8 mouse cellular contexts compared by ENCODE assay signal in the genomic region with DNA sequence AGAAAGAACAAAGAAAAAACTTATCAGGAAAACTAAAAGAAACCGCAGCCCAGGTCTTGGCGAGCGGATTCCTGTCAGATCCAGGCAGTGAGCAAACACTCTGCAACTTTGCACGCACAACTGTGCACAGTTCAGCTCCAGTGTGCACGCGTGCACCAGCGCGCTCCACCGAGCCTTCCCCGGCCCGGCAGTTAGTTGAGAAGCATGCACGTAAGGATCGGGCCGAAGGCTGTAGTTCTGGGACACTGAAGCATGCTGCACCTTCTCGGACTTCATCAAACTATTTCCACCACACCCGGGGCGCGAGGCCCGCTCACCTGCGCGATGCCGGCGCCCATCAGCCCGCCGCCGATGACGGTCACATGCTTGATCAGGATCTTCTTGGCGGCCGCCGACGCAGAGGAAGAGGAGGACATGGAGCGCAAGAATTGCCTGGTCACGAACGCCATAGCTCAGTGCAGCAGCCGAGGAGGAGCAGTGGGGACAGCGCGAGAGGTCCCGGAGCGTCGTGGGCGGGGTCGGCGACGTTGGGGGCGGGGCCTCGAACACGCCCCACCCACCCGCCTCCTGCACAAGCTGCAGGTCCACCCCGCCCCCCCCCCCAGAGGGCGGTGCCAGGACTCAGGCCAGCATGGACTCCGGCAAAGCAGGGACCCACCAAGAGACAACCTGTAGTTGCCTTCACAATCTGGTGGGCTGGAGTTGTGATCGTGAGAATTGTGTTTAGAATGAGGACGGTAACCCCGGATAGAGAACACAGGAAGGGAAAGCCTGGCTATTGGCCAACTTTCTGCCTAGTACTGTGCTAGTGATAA. TPM values are rescaled to one million over a fixed set of nuclear protein-coding genes. Genes with fewer than 3 reads are reported as not detected.
A peak's percentile ranks its signal among the peaks of the same experiment; 100 is the strongest.
DNase-seq lines count a peak whose midpoint lies in the region; ATAC-seq lines count a peak whose summit lies in the region.

TSS of gene Hadh (minus strand) at position 543 of the 815 bp plus-strand sequence.

- H3K79me2 ChIP-seq in macrophage (ENCODE audit: inconsistent target), result no peaks in the 10 kb centered on the region

- peak within 1 kb of the TSS; percentile 57 for H3K4me3 ChIP-seq in hindbrain, embryonic 16.5 days (ENCODE audit: low read length)
- H3K4me3 ChIP-seq in macrophage (ENCODE audit: inconsistent target), result peak within 1 kb of the TSS; percentile 67

- peak; percentile 96 for ATAC-seq in hindbrain, embryonic 16.5 days

- H3K27ac ChIP-seq in hindbrain, embryonic 16.5 days (ENCODE audit: low read depth, low read length), result peak within 1 kb of the TSS; percentile 37; the same call in 1 of the 2 replicates
- 0 out of 2 replicates have a peak within 1 kb of the TSS, but pooled peaks have one; percentile 7 for H3K27ac ChIP-seq in macrophage

- under 1% methylated on average over 53 of the region's 54 CpGs for WGBS in hindbrain, embryonic 16.5 days
- WGBS in macrophage (ENCODE audit: missing documents), result under 1% methylated on average over 53 of the region's 54 CpGs

- peaks cover 10% of the 10 kb centered on the region for H3K4me1 ChIP-seq in hindbrain, embryonic 16.5 days (ENCODE audit: control insufficient read depth, insufficient read depth, low read depth, low read length)

- H3K9ac ChIP-seq in hindbrain, embryonic 16.5 days (ENCODE audit: low read depth, low read length), result peak within 1 kb of the TSS; percentile 56

- H3K27me3 ChIP-seq in hindbrain, embryonic 16.5 days (replicated peaks; ENCODE audit: control insufficient read depth, insufficient read depth, low read length), result no peaks in the 10 kb centered on the region

- no peaks in the 10 kb centered on the region for H3K36me3 ChIP-seq in hindbrain, embryonic 16.5 days (ENCODE audit: control insufficient read depth, insufficient read depth, low read length)
- no peaks in the 10 kb centered on the region for H3K36me3 ChIP-seq in macrophage (ENCODE audit: inconsistent target)

- no peaks in the 10 kb centered on the region for H3K9me3 ChIP-seq in hindbrain, embryonic 16.5 days (ENCODE audit: control insufficient read depth, low read length)

- H3K4me2 ChIP-seq in hindbrain, embryonic 16.5 days (ENCODE audit: low read length), result peak within 1 kb of the TSS; percentile 87

- DNase-seq in T-cell, adult 2 months (ENCODE audit: low spot score), result peak; percentile 81
- DNase-seq in cerebellum, postnatal 36 days, result peak; percentile 68 to 76
- peak; percentile 80 for DNase-seq in gastrocnemius, adult 18-20 months (ENCODE audit: low spot score)
- DNase-seq in left cerebral cortex, adult 18-20 months (ENCODE audit: low spot score in 2 of 2), result peak; percentile 72 to 78
- peak; percentile 76 for DNase-seq in right cerebral cortex, adult 18-20 months
- peak; percentile 40 for DNase-seq in urinary bladder, postnatal 10 days (ENCODE audit: low spot score)

RNA-seq across cellular contexts. Expression of gene Hadh, which starts in this region (rescaled TPM):
- 100 to 1,000 TPM; 157 to 189 TPM for total RNA-seq in gastrocnemius, adult 18-20 months (2021)
- polyA plus RNA-seq in hindbrain, embryonic 16.5 days (2015; fragmentation: Nextera tagmentation; extraction: Ambion mirVana), result 26.1 and 31.1 TPM in 2 replicates
- 10 to 100 TPM; 18.7 to 20.3 TPM for total RNA-seq in left cerebral cortex, adult 18-20 months (2021)
- total RNA-seq in macrophage (2018; cell fraction: chromatin; rRNA removed), result 10 to 100 TPM in 9 of 26 experiments, 1 to 10 TPM in 12, under 1 TPM in 5; 0.39 to 21.8 (median 5.2) TPM
- total RNA-seq in macrophage (2018; cell fraction: cytosol; rRNA removed), result 10 to 100 TPM; 25.4 to 42.7 (median 34.4) TPM
- total RNA-seq in macrophage (2018; cell fraction: nucleus; rRNA removed), result 10 to 100 TPM in 16 of 26 experiments, 1 to 10 TPM in 10; 4.1 to 28.1 (median 11.1) TPM
- 27.1 to 51.8 TPM (median 32.1 TPM) in 3 replicates for polyA plus RNA-seq in macrophage (2018)

Comparison
In these comparisons a context has a peak if more than half of its experiments do, and no peak if none do; other contexts are left out.
1. Peak in every context shown above with its lines: DNase-seq, ATAC-seq, H3K4me3 ChIP-seq and H3K27ac ChIP-seq.
2. RNA of gene Hadh (total RNA-seq): 157 to 189 TPM in gastrocnemius, adult 18-20 months; 18.7 to 20.3 TPM in left cerebral cortex, adult 18-20 months; every median in the first group is over 4 times any median in the second.